Mouse (Mus musculus): Measurements from ENCODE around the gene Dyrk2. TPM values are rescaled to one million over a fixed set of nuclear protein-coding genes. Genes with fewer than 3 reads are reported as not detected.

The Dyrk2 gene
- total and polyA plus RNA-seq, 3 experiments = 7.1 to 9.5 TPM; not detected in 1

GRCm38 (mm10) chr10:118883317-118883716 lies 13.3 kb upstream of the Dyrk2 start:
- no peak overlapping the region for H3K4me3 ChIP-seq (ENCODE audit: control insufficient read depth in 1 of 2, insufficient read depth in 1 of 2, low read depth in 2 of 2, low read length in 2 of 2)
- no peaks in the 10 kb centered on the region for H3K9me3 ChIP-seq (replicated peaks; ENCODE audit: insufficient read depth, low read length)
- H3K27me3 ChIP-seq (ENCODE audit: control insufficient read depth in 1 of 2, insufficient read depth in 2 of 2, low read length in 2 of 2) = no peaks in the 10 kb centered on the region
- H3K36me3 ChIP-seq (ENCODE audit: control insufficient read depth in 1 of 2, insufficient read depth in 2 of 2, low read length in 2 of 2) = no peaks in the 10 kb centered on the region
- H3K27ac ChIP-seq (ENCODE audit: control insufficient read depth, low read depth, low read length) = no peak overlapping the region
- H3K79me2 ChIP-seq (ENCODE audit: control insufficient read depth, insufficient read depth, low read length, poor library complexity) = no peaks in the 10 kb centered on the region
- H3K4me1 ChIP-seq (ENCODE audit: control insufficient read depth in 1 of 2, insufficient read depth in 2 of 2, low read length in 2 of 2) = no peaks in the 10 kb centered on the region
- DNase-seq (ENCODE audit: low read depth, low spot score) = no peak
- H3K9ac ChIP-seq (ENCODE audit: control insufficient read depth, low read depth, low read length, poor library complexity, severe bottlenecking) = no peak overlapping the region
- TF ChIP-seq POLR2AphosphoS5 (IDR thresholded peaks at IDR 0.05; ENCODE audit: borderline replicate concordance, low read depth, low read length) = no peak

DNA sequence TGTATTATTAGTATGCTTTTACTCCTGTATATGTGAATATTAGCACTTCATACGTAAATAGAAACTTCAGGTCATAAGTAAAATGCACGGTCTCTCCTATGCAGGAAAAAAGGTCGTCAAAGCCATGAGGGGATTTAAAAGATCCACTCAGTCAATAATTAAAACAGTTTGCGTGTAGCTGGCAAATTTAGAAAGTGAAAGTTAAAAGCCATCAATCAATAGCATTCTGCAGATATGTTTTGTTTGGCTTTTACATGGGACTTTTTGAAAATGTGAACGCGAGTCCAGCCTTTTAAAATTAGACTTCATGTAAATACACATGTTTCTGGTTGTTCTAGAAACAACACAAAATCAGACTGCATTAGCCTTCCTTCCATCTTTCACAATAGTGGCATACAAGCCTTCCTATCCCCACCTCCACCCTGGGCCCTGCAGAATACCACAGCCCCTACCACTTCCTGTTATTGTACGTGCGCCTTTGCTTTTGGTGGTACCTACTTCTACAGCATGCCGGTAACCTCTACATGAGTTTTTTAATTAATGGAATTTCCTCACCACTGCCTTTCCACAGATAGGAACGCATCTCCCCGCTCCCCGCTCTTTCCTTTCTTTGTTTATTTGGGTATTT lies 12.4 kb upstream of the Dyrk2 start:
- Histone ChIP-seq H3K4me3 (ENCODE audit: control insufficient read depth in 1 of 2, insufficient read depth in 1 of 2, low read depth in 2 of 2, low read length in 2 of 2) (peak overlapping the region in 1 of 2 experiments; percentile 19; a peak in 1 of 4 replicates), H3K4me1 (ENCODE audit: control insufficient read depth in 1 of 2, insufficient read depth in 2 of 2, low read length in 2 of 2) (no peaks in the 10 kb centered on the region), H3K79me2 (ENCODE audit: control insufficient read depth, insufficient read depth, low read length, poor library complexity) (no peaks in the 10 kb centered on the region), H3K27ac (ENCODE audit: control insufficient read depth, low read depth, low read length) (no peak overlapping the region), H3K36me3 (ENCODE audit: control insufficient read depth in 1 of 2, insufficient read depth in 2 of 2, low read length in 2 of 2) (no peaks in the 10 kb centered on the region), H3K9me3 (replicated peaks; ENCODE audit: insufficient read depth, low read length) (no peaks in the 10 kb centered on the region), H3K9ac (ENCODE audit: control insufficient read depth, low read depth, low read length, poor library complexity, severe bottlenecking) (no peak overlapping the region), H3K27me3 (ENCODE audit: control insufficient read depth in 1 of 2, insufficient read depth in 2 of 2, low read length in 2 of 2) (no peaks in the 10 kb centered on the region)
- TF ChIP-seq ELF1 (IDR thresholded peaks at IDR 0.05; ENCODE audit: low read depth, low read length) (no peak), KAT2A (conservative IDR thresholded peaks at IDR 0.05; ENCODE audit: low read depth, low read length) (no peak), USF1 (IDR thresholded peaks at IDR 0.05; ENCODE audit: low read depth, low read length) (no peak), BHLHE40 (IDR thresholded peaks at IDR 0.05; ENCODE audit: borderline replicate concordance, low read depth, low read length) (no peak), HCFC1 (IDR thresholded peaks at IDR 0.05; ENCODE audit: low read depth, low read length) (no peak), MAX (IDR thresholded peaks at IDR 0.05; ENCODE audit: low read length) (no peak), POLR2AphosphoS5 (IDR thresholded peaks at IDR 0.05; ENCODE audit: borderline replicate concordance, low read depth, low read length) (no peak)
- no peak for DNase-seq (ENCODE audit: low read depth, low spot score)

DNA sequence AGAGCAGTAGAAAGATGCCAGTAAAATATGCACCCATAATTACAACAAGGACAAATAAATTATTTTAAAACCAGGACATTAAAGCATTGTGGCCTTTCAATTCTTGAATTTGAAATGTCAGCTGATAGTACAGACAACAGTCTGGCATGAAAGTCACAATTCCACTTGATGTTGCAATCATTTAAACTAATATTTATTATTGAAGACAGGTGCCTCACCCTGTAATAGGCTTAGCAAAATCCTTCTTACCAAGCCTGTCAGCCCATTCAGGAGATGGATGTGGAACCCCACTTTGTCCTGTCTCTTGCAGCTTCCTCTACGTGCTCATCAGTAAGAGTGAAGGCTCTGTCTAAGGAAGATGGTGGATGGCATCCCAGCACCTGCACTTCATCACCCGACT lies 10.8 kb upstream of the Dyrk2 start:
- TF ChIP-seq JUND (IDR thresholded peaks at IDR 0.05; ENCODE audit: low read depth, low read length) (no peak), TAL1 (IDR thresholded peaks at IDR 0.05; ENCODE audit: low read length) (no peak), SMC3 (IDR thresholded peaks at IDR 0.05; ENCODE audit: low read depth, low read length) (no peak), RCOR1 (IDR thresholded peaks at IDR 0.05; ENCODE audit: low read depth, low read length) (no peak), ETS1 (IDR thresholded peaks at IDR 0.05; ENCODE audit: low read depth, low read length) (no peak), CTCF (IDR thresholded peaks at IDR 0.05 in 2 of 3, conservative IDR thresholded peaks at IDR 0.05 in 1 of 3; ENCODE audit: control insufficient read depth in 1 of 3, insufficient read depth in 1 of 3, low read depth in 2 of 3, low read length in 3 of 3, poor library complexity in 1 of 3, severe bottlenecking in 1 of 3) (no peak), KAT2A (conservative IDR thresholded peaks at IDR 0.05; ENCODE audit: low read depth, low read length) (no peak)
- Histone ChIP-seq H3K4me3 (ENCODE audit: control insufficient read depth in 1 of 2, insufficient read depth in 1 of 2, low read depth in 2 of 2, low read length in 2 of 2) (no peak overlapping the region), H3K79me2 (ENCODE audit: control insufficient read depth, insufficient read depth, low read length, poor library complexity) (no peaks in the 10 kb centered on the region), H3K27me3 (ENCODE audit: control insufficient read depth in 1 of 2, insufficient read depth in 2 of 2, low read length in 2 of 2) (no peaks in the 10 kb centered on the region), H3K9ac (ENCODE audit: control insufficient read depth, low read depth, low read length, poor library complexity, severe bottlenecking) (no peak overlapping the region), H3K36me3 (ENCODE audit: control insufficient read depth in 1 of 2, insufficient read depth in 2 of 2, low read length in 2 of 2) (no peaks in the 10 kb centered on the region), H3K27ac (ENCODE audit: control insufficient read depth, low read depth, low read length) (no peak overlapping the region), H3K4me1 (ENCODE audit: control insufficient read depth in 1 of 2, insufficient read depth in 2 of 2, low read length in 2 of 2) (no peaks in the 10 kb centered on the region), H3K9me3 (replicated peaks; ENCODE audit: insufficient read depth, low read length) (no peaks in the 10 kb centered on the region)
- DNase-seq (ENCODE audit: low read depth, low spot score) = no peak
